Mouse (Mus musculus) stomach, postnatal 0 days (tissue): ENCODE data around the gene Pithd1.

Experiments
- CTCF ChIP-seq: IDR thresholded peaks from 2 replicates; pipeline ENCODE4 v1.5.1; 2016; ENCODE audit warnings: antibody characterized with exemption, low read depth, mild to moderate bottlenecking, moderate library complexity
- EP300 ChIP-seq: optimal IDR thresholded peaks from 2 replicates; pipeline ENCODE3; 2016; ENCODE audit warnings: antibody characterized with exemption

DNA sequence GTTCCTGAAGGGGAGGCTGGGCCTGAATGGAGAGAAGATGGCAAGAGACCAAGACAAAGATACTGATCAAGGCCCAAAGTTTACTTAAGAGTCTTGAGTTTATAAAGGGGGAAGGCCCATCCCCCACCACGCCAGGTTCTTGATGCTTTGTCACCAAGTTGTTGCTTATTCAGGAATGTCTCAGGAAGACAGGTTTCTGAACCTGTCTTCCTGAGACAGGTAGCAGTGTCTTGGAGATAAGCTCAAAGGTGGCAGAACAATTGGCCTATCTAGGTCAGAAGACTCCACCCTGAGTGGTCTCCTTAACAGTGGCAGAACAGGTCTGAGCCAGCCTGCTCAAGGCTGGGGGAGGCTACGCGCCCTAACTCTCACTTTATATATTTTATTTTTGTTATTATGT lies 60.2 kb downstream of the Pithd1 start:
- no peak for TF ChIP-seq CTCF
- TF ChIP-seq EP300: no peak
